Mouse (Mus musculus) ES-E14 (cell line): ENCODE data around the gene Dvl3.

Experiments used
- HCFC1 ChIP-seq: IDR thresholded peaks from 2 replicates; pipeline ENCODE4 v1.6.1; 2012; ENCODE audit warnings: low read length, inconsistent platforms, borderline replicate concordance; ENCODE audit not compliant: insufficient read depth
- MAFK ChIP-seq: IDR thresholded peaks from 2 replicates; pipeline ENCODE4 v1.6.1; 2014; ENCODE audit warnings: mild to moderate bottlenecking, low read depth, low read length, inconsistent platforms; ENCODE audit not compliant: insufficient read depth
- ZNF384 ChIP-seq: IDR thresholded peaks from 2 replicates; pipeline ENCODE4 v1.6.1; 2012; ENCODE audit warnings: low read depth, low read length, inconsistent platforms

DNA sequence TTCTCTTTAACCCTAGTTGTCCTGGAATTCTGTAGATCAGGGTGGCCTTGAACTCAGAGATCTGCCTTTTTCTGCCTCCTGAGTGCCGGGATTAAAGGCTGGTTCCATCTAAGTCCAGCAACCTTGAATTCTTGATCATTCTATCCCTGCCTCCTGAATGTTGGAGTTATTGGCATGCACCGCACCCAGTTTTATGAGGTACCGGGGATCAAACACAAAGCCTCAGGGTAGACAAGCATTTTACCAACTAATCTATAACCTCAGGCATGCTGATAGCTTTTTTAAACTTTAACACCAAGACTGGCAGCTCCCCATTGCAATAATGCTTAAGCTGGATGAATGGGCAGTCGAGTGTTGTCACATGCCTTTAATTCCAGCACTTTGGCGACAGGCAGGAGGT, 30.6 kb downstream of the Dvl3 start:
- no peak for TF ChIP-seq ZNF384
- TF ChIP-seq HCFC1: no peak
- no peak for TF ChIP-seq MAFK
